ENCODE assay signal across 8 mouse cellular contexts in the genomic region with DNA sequence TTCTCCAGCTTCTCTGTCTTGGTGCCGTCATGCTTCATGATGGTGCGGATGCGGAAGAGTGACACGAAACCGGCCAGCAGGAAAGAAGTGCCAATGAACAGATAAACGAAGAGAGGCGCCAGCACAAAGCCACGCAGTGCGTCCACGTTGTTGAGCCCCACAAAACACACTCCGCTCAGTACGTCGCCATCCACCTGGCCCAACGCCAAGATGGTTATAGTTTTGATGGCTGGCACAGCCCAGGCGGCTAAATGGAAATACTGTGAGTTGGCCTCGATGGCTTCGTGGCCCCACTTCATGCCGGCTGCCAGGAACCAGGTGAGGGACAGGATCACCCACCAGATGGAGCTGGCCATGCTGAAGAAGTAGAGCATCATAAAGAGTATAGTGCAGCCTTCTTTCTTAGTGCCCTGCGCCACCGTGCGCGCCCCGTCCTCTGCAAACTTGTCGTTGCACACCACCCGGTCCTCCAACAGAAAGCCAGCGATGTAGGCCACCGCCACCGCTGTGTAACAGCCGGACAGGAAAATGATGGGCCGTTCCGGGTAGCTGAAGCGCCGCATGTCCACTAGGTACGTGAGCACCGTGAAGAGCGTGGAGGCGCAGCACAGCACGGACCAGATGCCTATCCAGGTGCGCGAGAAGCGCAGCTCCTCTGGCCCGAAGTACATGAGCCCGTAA. TPM values are rescaled to one million over a fixed set of nuclear protein-coding genes. Genes with fewer than 3 reads are reported as not detected.
A peak's percentile ranks its signal among the peaks of the same experiment; 100 is the strongest.
DNase-seq lines count a peak whose midpoint lies in the region; ATAC-seq lines count a peak whose summit lies in the region.

No protein-coding gene starts in this region.

- H3K9me3 ChIP-seq in megakaryocyte, embryonic 14.5 days = peaks cover 19% of the 10 kb centered on the region
- no peaks in the 10 kb centered on the region for H3K9me3 ChIP-seq in embryonic facial prominence, embryonic 13.5 days
- H3K9me3 ChIP-seq in heart, embryonic 16.5 days (replicated peaks; ENCODE audit: control insufficient read depth, low read length) = no peaks in the 10 kb centered on the region
- H3K9me3 ChIP-seq in lung, embryonic 15.5 days = no peaks in the 10 kb centered on the region

- H3K27ac ChIP-seq in embryonic facial prominence, embryonic 13.5 days = peak overlapping the region; percentile 99
- H3K27ac ChIP-seq in heart, embryonic 16.5 days (ENCODE audit: low read length) = peak overlapping the region; percentile 96
- peak overlapping the region; percentile 95 for H3K27ac ChIP-seq in lung, embryonic 15.5 days

- no peak for ATAC-seq in megakaryocyte, adult 5-6 weeks (ENCODE audit: poor library complexity, severe bottlenecking)
- ATAC-seq in embryonic facial prominence, embryonic 13.5 days (ENCODE audit: insufficient number of reproducible peaks, insufficient read depth, low FRiP score, low TSS enrichment, low read depth) = no peak
- no peak for ATAC-seq in heart, embryonic 16.5 days (replicated peaks; ENCODE audit: extremely low read depth, insufficient read depth, low FRiP score)
- ATAC-seq in lung, embryonic 15.5 days (ENCODE audit: borderline replicate concordance, extremely low read depth, low FRiP score, low TSS enrichment) = no peak
- ATAC-seq in inflammation-experienced regulatory T-cells, adult 6 months = no peak

- peaks cover 23% of the 10 kb centered on the region for H3K4me1 ChIP-seq in megakaryocyte, embryonic 14.5 days
- peaks cover 32% of the 10 kb centered on the region for H3K4me1 ChIP-seq in embryonic facial prominence, embryonic 13.5 days
- H3K4me1 ChIP-seq in heart, embryonic 16.5 days (ENCODE audit: control insufficient read depth, insufficient read depth, low read length) = peaks cover 23% of the 10 kb centered on the region
- H3K4me1 ChIP-seq in lung, embryonic 15.5 days = peaks cover 21% of the 10 kb centered on the region; the same call in 1 of the 2 replicates

- WGBS in embryonic facial prominence, embryonic 13.5 days = 2% methylated on average over 43 of the region's 43 CpGs
- 3% methylated on average over 43 of the region's 43 CpGs for WGBS in heart, embryonic 16.5 days
- WGBS in lung, embryonic 15.5 days = 2% methylated on average over 43 of the region's 43 CpGs

- peaks cover 66% of the 10 kb centered on the region for H3K27me3 ChIP-seq in megakaryocyte, embryonic 14.5 days (replicated peaks)
- no peaks in the 10 kb centered on the region for H3K27me3 ChIP-seq in embryonic facial prominence, embryonic 13.5 days
- no peaks in the 10 kb centered on the region for H3K27me3 ChIP-seq in heart, embryonic 16.5 days (ENCODE audit: control insufficient read depth, insufficient read depth, low read length)
- no peaks in the 10 kb centered on the region for H3K27me3 ChIP-seq in lung, embryonic 15.5 days

- no peaks in the 10 kb centered on the region for H3K36me3 ChIP-seq in megakaryocyte, embryonic 14.5 days (replicated peaks; ENCODE audit: low read length)
- peaks cover 4% of the 10 kb centered on the region; the same call in 1 of the 2 replicates for H3K36me3 ChIP-seq in embryonic facial prominence, embryonic 13.5 days
- H3K36me3 ChIP-seq in heart, embryonic 16.5 days (ENCODE audit: control insufficient read depth, insufficient read depth) = no peaks in the 10 kb centered on the region
- no peaks in the 10 kb centered on the region for H3K36me3 ChIP-seq in lung, embryonic 15.5 days

- H3K9ac ChIP-seq in embryonic facial prominence, embryonic 13.5 days = peak overlapping the region; percentile 97
- H3K9ac ChIP-seq in heart, embryonic 16.5 days (ENCODE audit: low read length) = peak overlapping the region; percentile 92
- peak overlapping the region; percentile 91 for H3K9ac ChIP-seq in lung, embryonic 15.5 days

- peak; percentile 64 to 65 for DNase-seq in kidney, postnatal 25 days
- peak; percentile 54 to 61 for DNase-seq in right cerebral cortex, postnatal 10 days (ENCODE audit: low spot score in 2 of 2)

- H3K4me2 ChIP-seq in embryonic facial prominence, embryonic 13.5 days = peak overlapping the region; percentile 94
- peak overlapping the region; percentile 92 for H3K4me2 ChIP-seq in heart, embryonic 16.5 days (ENCODE audit: low read depth, low read length)
- peak overlapping the region; percentile 90 for H3K4me2 ChIP-seq in lung, embryonic 15.5 days

- peak overlapping the region; percentile 90 for H3K4me3 ChIP-seq in megakaryocyte, embryonic 14.5 days (replicated peaks)
- peak overlapping the region; percentile 86 for H3K4me3 ChIP-seq in embryonic facial prominence, embryonic 13.5 days
- H3K4me3 ChIP-seq in heart, embryonic 16.5 days (ENCODE audit: low read length) = peak overlapping the region; percentile 78
- H3K4me3 ChIP-seq in lung, embryonic 15.5 days = peak overlapping the region; percentile 58

RNA-seq across cellular contexts. Expression of a gene that starts 1.7 kb away (rescaled TPM):
- polyA plus RNA-seq in megakaryocyte, embryonic 14.5 days (2012; ENCODE audit: insufficient read depth, low replicate concordance) = 0.07 TPM in 1 of 2 replicates, not detected in the other
- total RNA-seq in megakaryocyte, adult 5-6 weeks (2015) = 0.39 and 1.2 TPM in 2 replicates
- total RNA-seq in megakaryocyte, adult 5-6 weeks (2017) = 0.08 and 0.48 TPM in 2 replicates
- 22.6 and 25.6 TPM in 2 replicates for polyA plus RNA-seq in embryonic facial prominence, embryonic 13.5 days (2015; fragmentation: Nextera tagmentation; extraction: Ambion mirVana)
- 13.0 and 15.6 TPM in 2 replicates for polyA plus RNA-seq in heart, embryonic 16.5 days (2015; fragmentation: Nextera tagmentation; extraction: Ambion mirVana)
- polyA plus RNA-seq in lung, embryonic 15.5 days (2015; fragmentation: Nextera tagmentation; extraction: Ambion mirVana) = 37.6 and 40.9 TPM in 2 replicates
- not detected for polyA plus RNA-seq in inflammation-experienced regulatory T-cells, adult 6 months (2017; shearing (Covaris generic))

Comparison
In these comparisons a context has a peak if more than half of its experiments do, and no peak if none do; other contexts are left out.
1. RNA of a gene that starts 1.7 kb away (polyA plus RNA-seq): 37.6 to 40.9 TPM in lung, embryonic 15.5 days, 22.6 to 25.6 TPM in embryonic facial prominence, embryonic 13.5 days and 13.0 to 15.6 TPM in heart, embryonic 16.5 days; 0.07 TPM in megakaryocyte, embryonic 14.5 days and not detected in inflammation-experienced regulatory T-cells, adult 6 months; every median in the first group is over 10 times any median in the second.
2. Peak in every context shown above with its lines, with median percentiles within 50 percentile points of each other: H3K4me3 ChIP-seq, H3K27ac ChIP-seq, H3K4me2 ChIP-seq and H3K9ac ChIP-seq.